Mouse (Mus musculus) T-helper 17 cell (primary cell): ENCODE data around the gene Sgpl1.

ENCODE experiments used
- in situ Hi-C, 2 experiments: fragments of 300-600 bp; cut with MboI, MseI; formaldehyde crosslinking; loops; 1 replicate in 1 of 2; 2 replicates in 1 of 2; pipeline ENCODE4 v1.15.1; 2025; ENCODE audit warnings: high pct_unique_total_duplicates in 2 of 2

Sgpl1 gene

DNA sequence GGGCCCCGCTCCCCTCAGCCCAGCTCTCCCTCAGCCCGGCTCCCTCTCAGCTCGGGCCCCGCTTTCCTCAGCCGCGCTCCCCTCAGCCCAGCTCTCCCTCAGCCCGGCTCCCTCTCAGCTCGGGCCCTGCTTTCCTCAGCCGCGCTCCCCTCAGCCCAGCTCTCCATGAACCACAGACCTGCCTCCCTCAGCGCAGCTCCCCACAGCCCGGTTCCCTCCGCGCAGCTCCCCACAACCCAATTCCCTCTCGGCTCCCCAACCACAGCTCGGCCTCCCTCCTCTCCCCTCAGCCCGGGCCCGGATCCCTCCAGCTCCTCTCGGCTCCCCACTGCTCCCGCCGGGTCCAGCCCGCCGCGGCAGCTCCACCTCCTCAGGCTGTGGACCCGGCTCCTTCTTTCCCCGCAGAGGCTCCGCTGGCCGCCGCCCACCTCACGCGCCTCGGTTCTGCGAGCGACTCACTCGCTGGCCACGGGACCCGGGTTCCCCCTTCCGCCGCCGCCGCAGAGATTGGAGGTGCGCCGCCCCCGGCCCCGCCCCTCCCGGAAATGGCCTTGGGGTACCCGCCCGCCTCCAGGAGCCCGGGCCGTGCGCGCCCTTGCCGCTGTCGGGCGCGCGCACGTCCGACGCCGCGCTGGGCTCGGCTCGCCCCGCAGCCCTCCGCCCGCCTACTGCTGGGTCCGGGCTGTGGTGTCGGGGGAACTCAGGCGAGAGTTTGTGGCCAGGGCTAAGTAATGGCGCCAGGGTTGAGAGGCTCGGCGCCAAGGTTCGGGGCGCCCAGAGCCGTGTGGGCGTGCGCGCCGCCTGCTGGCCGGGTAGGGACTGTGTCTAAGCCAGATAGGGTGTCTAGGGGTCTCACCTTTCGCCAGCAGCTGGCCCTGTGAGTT is at the start of gene Sgpl1:
Gene Sgpl1 (minus strand): TSS at position 547 of the 884 bp plus-strand sequence.
- in situ Hi-C loops: loop anchor here in 1 of 2 experiments (10.0 kb wide), 2 partner anchors 457 to 1173 kb away; no protein-coding TSS in a partner anchor

DNA sequence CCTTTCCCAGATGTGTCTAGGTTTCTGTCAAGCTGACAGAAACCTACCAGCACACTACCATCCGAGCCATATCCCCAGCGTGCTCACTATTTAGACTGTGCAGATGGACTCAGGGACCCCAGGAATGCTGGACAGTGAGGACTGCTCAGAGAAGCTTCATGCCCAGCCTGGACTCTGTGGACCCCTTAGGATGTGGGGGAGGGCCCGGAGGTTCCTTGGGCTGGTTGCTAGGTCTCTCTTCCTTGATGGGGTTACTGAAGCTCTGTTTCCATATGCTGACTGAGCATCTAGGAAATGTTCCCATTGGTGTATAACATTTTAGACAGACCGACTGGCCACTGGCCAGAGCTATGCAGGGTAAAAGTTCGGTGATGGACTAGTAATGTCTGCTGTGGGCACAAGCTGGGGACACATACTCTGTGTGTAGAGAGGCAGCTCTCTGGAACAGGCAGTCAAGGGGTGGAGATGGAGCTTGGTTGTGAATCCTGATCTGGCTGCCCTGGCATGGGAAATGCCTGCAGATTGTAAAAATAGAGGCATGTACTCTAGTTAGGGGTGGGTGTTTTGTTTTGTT is 48.3 kb upstream of the Sgpl1 start:
- in situ Hi-C loops: no loop called here

DNA sequence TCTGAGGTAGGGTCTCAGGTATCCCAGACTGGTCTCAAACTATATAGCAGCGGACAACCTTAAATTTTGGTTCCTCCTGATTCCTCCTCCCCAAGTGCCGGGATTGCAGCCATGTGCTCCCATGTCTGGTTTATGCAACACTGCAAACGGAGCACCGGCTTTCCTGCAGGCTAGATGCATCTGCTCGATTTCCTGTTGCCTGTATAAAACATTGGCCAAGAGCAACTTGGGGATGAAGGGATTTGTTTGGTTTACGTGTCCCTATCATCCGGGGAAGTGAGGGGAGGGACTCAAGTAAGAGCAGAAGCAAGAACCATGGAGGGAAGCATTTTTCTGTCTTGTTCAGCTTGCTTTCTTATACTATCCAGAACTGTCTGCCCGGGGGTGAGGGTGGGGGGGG is 47.7 kb upstream of the Sgpl1 start:
- in situ Hi-C loops: no loop called here

DNA sequence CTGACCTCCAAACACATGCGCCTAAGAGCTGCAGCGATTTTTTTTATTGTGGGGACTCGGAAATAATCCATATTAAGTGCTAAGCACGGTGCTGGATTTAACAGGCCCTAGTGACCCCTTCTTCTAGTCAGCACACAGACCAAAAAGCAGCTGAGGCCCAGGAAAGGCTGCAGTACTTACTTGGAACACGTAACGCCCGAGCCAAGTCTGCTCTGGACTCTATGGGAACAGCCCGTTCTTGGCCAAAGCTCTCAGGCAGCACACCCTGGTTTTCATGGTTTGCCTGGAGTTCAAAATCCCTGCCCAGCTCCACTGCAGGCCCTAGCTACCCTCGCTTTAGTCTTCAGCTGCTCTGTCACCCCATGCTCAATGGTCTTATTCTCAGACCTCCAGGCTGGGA is 47.1 kb upstream of the Sgpl1 start:
- in situ Hi-C loops: no loop called here

DNA sequence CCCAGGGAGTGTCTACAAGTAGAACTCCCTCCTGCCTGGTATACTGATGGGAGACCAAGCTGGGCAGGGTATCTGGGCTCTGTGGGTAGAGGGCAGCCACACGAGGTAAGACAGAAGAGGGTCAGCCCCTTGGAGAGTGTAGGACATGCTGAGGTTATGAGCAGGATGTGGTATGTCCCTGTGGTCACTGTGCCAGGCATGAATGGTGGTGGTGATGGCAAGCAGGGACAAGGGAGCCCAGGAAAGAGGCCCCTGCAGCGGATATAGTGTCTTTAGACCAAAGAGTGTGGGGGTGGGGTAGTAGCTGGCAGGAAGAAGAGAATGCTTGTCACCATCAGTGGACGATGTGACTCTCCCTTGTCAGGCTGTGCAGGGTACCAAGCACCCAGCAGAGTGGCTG is 40.5 kb upstream of the Sgpl1 start:
- in situ Hi-C loops: no loop called here

DNA sequence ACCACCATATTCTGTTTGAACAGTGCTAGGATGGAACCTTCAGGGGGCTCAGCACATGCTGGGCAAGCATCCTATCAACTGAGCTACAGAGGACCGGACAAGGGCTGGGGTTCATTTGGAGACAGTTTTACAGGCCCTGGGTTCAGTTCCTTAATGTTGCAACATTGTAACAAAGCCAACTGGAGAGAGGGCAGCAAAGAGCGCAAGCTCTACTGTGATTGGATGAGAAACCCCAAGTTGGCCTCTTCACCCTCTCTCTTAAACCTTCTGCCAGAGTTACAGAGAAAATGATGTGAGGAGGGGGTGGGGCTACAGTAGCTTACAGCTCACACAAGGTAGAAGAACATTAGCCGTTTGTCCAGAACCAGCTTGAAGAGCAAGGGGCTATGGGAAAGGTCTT is 39.5 kb upstream of the Sgpl1 start:
- in situ Hi-C loops: no loop called here

DNA sequence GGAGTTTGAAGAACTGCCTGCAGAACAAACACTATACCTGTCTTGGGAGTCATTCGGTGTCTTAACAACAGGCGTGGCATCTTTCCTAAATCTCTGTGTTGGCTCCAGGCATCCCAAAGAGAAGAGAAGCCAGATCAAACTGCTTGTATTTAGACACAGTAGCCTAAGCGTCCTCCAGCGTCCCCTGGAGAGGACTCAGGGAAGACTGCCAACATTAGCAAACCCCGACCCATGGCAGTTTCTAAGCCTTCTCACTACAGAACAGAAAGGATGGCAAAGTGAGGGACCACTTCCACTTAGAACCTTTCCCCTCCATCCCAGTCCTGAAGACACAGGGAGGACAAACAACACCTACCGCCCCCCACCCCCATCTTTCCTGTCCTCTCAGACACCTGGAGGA is 32.4 kb upstream of the Sgpl1 start:
- in situ Hi-C loops: no loop called here

DNA sequence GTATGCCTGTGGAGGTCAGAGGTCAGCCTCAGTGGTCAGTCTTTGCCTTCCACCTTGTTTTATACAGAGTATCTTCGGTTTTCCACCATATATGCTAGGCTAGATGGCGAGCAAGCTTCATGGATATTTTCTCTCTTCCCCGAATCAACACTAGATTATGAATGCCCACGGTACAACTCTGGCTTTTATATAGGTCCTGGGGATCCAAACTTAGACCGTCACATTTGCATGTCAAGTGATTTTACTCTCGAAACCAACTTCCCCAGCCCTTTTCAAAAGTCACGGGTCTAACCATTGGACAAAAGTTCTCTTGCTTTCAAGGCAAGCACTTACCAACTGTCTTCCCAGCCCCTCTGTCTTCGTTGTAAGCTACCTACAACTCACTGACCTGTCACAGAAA is 31.2 kb upstream of the Sgpl1 start:
- in situ Hi-C loops: no loop called here

DNA sequence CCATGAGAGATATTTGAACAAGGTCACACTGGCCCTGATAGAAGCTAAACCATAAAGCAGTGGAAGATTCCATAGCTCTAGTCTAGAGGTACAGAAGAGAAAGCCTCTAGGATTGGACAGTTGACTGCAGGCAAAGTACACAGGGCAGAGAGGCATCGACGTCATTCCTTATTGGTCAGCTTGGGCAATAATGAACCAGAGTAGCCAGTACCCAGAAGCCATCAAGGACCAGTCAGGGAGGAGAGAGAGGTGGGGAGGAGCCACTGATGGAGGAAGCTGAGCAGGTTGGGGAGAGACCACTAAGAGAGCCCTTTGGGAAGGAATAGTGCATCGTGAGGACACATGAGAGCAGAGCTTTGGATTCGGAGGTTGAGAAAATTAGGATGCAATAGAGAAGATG is 30.2 kb upstream of the Sgpl1 start:
- in situ Hi-C loops: no loop called here

DNA sequence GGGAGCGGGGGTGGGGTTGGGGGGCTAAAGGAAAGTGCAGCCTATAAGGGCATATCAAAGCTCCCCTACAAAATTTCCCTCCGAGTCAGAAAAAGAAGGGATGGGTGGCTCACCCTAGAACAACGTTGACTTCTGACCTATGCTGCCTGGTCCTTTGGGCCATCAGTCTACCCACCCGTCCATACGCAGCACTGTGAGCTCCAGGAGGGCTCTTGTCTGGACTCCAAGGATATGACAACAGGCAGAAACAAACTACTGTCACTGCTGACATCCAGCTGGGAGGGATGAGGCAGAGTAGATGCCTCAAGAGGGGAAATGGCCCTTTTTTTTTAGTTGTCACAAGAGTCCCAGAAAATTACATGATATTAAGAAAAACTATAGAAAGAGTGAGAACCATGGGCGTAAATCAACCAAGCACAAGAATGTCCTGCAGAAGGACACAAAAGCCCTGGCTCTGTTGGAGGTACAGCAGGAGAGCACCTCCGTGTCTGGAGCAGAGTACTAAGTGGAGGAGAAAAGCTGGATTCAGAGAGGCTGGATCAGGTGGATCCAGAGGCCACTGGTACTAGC is 28.8 kb upstream of the Sgpl1 start:
- in situ Hi-C loops: no loop called here

DNA sequence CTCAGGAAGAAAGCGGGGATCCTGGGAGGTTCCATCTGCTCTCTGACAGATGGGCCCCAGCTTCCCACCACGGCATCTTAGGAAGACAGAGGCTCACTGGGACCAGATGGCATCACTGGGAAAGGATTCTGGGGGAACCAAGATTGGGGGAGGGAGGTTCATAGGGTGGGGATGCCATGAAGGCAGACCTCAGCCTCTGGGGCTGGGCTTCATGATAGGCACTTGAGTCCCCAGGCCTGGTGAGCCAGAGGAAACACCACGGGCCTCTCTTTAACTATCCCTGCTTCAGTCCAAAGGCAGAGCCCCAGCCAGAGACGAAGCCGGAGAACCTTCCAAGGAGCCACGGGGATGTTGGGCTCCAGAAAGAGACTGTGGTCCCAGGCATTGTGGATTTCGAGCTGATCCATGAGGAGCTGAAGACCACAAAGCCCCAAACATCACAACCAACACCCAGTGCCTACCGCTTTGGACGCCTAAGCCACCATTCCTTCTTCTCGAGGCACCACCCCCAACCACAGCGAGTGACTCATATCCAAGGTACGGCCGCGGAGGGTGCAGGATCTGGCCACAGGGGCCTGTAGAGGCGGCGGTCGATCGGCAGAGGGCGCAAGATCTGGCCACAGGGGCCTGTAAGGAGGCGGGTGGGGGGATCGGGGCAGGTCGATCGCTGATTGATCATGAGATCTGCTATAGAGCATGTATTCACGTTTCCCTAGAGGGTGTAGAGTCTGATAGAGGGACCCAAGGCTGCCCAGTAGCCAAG is 28.1 kb upstream of the Sgpl1 start:
- in situ Hi-C loops: no loop called here

DNA sequence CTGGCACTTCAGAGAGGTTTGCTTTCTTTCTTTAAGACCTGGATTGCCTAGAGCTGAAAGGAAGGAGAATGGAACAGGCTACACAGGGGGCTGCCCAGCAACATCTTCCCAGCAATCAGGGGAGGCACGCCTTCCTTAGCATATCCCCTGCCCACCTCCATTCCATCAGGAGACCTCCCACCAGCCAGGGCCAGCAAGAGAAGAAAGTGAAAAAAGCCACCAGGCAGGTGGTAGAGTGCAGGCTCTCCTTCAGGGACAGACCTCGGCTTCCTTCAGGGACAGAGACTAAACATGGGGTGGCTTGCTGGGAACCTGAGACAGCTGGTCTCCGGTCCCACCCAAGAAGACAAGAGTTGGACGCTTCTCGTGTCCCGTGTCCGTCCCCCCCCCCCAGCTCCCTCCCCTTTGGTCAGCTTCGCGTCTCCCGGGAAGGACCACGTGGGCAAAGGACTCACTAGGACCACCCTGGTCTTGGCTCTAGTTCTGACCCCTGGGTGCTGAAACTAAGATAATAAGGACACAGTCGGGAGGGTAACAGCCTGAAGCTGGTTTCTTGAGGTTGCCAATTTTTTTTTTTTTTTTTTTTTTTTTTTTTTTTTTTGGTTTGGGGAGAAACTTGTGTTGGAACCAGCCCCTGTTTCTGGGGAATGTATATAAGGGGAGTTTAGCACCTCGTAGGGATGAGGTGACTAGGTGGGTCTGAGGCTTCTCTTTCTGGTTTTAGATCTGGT is 27.4 kb upstream of the Sgpl1 start:
- in situ Hi-C loops: no loop called here

DNA sequence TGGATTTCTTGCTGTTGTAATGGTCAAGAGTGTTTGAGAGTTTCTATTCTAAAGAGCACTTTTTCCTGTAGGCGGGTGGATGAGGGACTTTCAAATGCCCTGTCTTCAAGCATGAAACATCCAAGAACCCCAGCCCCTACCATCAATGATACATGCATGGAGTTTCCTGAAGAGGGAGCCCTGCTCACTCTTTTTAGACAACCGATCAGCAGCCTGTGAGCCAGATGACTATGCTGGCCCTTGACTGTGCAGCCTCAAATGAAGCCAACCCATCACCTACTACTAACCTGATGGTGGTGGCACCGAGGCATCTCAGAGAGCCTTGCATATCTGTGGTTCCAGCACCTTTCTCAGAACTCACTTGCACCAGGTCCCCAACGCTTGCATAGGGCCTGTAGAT is 25.0 kb upstream of the Sgpl1 start:
- in situ Hi-C loops: no loop called here

DNA sequence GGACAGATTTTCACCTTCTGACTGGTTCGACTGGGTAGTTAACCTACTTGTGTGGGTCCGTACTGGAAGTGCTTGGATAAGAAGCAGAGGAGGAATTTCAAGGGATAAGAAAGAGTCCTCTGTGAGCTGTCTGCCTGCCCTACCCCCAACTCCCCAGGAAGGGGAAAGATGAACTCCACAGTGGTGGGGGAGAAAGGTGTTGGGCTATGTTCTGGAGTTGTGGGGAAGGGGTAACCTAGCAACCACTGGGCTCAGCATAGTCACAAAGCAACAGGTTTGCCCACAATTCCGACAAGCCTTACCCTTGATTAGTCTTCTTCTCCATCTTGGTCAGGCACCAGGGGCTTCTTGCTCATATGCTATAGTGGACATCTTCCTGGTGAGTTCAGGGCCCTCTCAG is 24.2 kb upstream of the Sgpl1 start, which contains the start of gene Tbata:
Gene Tbata (plus strand): TSS at position 301 of the 400 bp plus-strand sequence.
- in situ Hi-C loops: no loop called here

DNA sequence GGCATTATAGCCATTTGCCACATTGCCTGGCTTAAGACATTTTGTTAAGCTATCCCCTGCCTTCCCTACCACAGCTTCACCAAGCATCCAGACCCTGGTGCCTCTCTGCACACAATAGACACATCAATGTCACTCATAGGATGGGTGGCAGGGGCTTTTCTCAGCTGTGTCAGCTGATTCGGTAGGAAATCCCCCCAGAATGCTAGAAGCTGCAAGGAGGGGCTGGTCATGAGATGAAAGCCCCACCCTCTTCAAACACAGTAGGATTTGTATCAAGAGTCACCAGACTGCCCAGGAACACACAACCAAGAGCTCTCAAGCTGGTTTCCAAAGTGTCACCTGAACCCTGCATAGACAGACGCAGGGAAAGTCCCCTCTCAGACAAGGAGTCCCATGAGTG is 20.9 kb upstream of the Sgpl1 start:
- in situ Hi-C loops: no loop called here

DNA sequence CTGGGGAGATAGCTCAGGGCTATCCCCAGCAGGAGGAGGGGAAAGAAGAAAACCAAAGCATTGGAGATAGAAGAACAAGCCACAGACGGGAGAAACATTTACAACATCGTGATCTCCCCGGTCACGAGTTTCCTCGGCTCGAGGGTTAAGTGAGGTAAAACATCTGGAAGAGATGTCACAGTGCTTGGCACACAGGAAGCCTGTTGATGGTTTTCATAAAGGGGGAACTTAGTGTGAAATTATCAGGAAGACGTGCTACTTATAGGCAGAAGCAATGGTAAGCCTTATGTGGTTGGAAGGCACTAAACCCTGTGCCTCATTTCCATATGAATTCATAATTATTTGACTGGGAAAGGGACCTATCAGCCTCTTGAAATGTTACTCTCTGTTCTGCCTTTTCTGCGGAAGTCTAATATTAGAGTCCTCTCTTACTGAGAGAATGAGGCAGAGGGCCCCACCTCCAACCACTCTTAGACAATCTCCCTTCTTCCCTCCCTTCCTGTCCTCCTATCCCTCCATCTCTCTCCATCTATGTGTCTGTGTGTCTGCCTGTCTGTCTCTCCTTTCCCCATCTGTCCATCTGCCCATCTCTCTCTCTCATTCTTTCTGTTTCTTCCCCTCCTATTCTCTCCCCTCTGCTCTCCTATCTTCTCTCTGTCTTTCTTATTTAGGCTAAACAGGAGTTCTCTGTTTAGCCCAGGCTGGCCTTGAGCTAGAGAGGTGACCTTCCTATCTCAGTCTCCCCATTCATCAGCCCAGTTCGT is 20.0 kb upstream of the Sgpl1 start:
- in situ Hi-C loops: no loop called here

DNA sequence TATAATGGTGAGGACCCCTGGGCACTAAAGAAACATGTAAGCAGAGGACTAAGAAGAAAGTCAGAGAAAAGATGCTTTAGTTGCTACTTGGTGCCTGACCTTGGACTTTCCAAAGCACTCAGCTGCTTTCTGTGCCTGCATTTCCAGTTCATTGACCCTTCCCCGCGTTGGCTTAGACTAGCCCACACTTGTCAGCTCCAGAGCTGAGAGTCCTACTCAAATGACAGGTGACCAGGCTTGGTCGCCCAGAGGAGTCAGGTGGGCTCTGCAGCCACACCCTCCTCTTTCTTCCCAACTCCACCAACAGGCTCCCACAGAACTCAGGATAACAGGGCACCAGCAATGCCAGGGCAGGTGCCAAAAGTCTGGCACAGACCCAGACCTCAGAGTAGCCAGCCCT is 14.9 kb upstream of the Sgpl1 start:
- in situ Hi-C loops: loop anchor here in 1 of 2 experiments (5.0 kb wide), 1 partner anchor 255 kb away; no protein-coding TSS in a partner anchor

DNA sequence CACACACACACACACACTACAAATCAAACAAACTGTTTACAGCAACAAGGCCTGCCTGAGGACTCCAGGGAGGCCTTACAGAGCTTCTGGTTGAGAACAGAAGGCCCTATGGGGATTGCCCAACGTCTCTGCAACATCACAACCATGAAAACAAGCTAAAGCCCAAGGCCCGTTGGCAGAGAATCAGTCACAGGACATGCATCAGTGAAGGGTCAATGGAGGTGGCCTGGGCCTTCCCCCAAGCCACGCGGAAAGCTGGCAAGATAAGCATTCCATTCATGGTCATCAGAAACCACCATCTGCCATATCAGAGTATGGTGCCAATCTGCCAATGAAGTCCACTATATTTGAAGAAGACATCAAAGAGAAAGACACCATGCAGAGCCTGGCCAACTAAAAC is 13.2 kb upstream of the Sgpl1 start:
- in situ Hi-C loops: loop anchor here in 1 of 2 experiments (5.0 kb wide), 1 partner anchor 253 kb away; no protein-coding TSS in a partner anchor

DNA sequence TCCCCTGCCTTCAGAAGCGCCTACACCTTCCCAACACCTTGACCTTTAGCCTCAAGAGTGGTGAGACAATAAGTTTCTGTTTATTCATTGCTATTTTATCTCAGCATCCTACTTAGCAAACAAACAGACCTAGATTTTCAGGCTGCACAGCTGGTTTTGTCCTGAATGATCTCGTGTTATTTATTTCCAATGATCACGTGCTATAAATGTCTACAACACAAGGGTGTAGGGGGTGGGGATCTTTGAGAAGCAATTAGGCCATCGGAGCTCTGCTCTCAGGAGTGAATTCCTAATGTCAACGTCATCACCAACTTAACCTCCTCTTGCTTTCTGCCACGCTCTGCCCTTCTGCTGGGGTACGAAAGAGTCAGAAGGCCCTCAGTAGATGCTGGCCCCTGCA is 12.6 kb upstream of the Sgpl1 start:
- in situ Hi-C loops: loop anchor here in 1 of 2 experiments (5.0 kb wide), 1 partner anchor 253 kb away; no protein-coding TSS in a partner anchor

DNA sequence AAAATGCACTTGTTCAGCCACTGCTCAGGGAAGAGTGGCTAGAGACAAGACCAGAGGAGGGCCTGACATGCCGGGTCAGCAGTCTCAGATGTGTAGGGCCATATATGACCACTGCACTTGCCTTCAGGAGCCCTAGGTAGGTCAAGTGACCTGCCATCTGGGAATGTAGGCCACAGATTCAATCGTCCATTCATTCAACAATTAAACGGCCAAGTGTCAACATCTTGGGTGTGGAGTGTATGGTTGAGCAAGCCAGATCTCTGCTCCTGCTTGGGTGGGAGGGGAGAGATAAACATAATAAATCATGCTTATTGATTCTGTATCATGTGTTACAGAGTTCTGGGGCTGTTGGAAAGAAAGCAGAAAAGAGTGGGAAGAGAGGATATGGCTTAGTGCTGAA is 11.1 kb upstream of the Sgpl1 start:
- in situ Hi-C loops: no loop called here
